ENCODE assay signal across 9 mouse cellular contexts in genomic region chr12:104440087-104440760, GRCm38 (mm10). TPM values are rescaled to one million over a fixed set of nuclear protein-coding genes. Genes with fewer than 3 reads are reported as not detected.
A peak's percentile ranks its signal among the peaks of the same experiment; 100 is the strongest.
DNase-seq lines count a peak whose midpoint lies in the region; ATAC-seq and TF ChIP-seq lines count a peak whose summit lies in the region.
"Had no signal": no experiment of that assay in that cellular context is flagged by ENCODE, and none has a peak within 500 bp of the region (broad histone marks: within the 10 kb centered on the region; RNA-seq: fewer than 3 reads in every experiment).

No protein-coding gene starts in this region.

- no peaks in the 10 kb centered on the region for H3K36me3 ChIP-seq in lung, embryonic 16.5 days (ENCODE audit: control insufficient read depth, insufficient read depth, low read length)
- H3K36me3 ChIP-seq: liver, embryonic 15.5 days had no signal

- no peaks in the 10 kb centered on the region for H3K4me1 ChIP-seq in cerebellum, adult 2 months (ENCODE audit: control insufficient read depth, insufficient read depth, low read length)
- no peaks in the 10 kb centered on the region for H3K4me1 ChIP-seq in lung, embryonic 16.5 days (replicated peaks; ENCODE audit: control insufficient read depth, insufficient read depth, low read length)
- H3K4me1 ChIP-seq: liver, embryonic 15.5 days had no signal

- WGBS in cerebellum, adult 2 months, result 15% methylated on average over 22 of the region's 22 CpGs
- 9% methylated on average over 22 of the region's 22 CpGs for WGBS in lung, embryonic 16.5 days

- peak; percentile 43; the same call in 1 of the 2 replicates for ATAC-seq in lung, embryonic 16.5 days (ENCODE audit: low read depth)

- peak; percentile 64 for DNase-seq in Muller cell, postnatal 12 days (ENCODE audit: inconsistent ontology term)
- DNase-seq in cerebellum, adult 2 months, result peak; percentile 74 to 89
- DNase-seq in forelimb bud, embryonic 11.5 days (ENCODE audit: low read depth, low spot score), result peak; percentile 90
- peak; percentile 93 for DNase-seq in heart, postnatal 4 days
- peak; percentile 82 to 95 for DNase-seq in layer of hippocampus, adult 18-20 months (ENCODE audit: low spot score in 2 of 2)
- peak; percentile 82 for DNase-seq in retina, postnatal 1 day
- DNase-seq in urinary bladder, adult 2 months (ENCODE audit: low spot score), result peak; percentile 74

- TF ChIP-seq POLR2A in cerebellum, adult 2 months (IDR thresholded peaks at IDR 0.05; ENCODE audit: borderline replicate concordance, insufficient read depth, low read length), result no peak

- no peak overlapping the region for H3K27ac ChIP-seq in cerebellum, adult 2 months (ENCODE audit: insufficient read depth, low read length)
- no peak overlapping the region for H3K27ac ChIP-seq in lung, embryonic 16.5 days (ENCODE audit: low read length)
- H3K27ac ChIP-seq: liver, embryonic 15.5 days had no signal

- no peaks in the 10 kb centered on the region for H3K27me3 ChIP-seq in cerebellum, adult 2 months (ENCODE audit: control insufficient read depth, insufficient read depth, low read length)
- no peaks in the 10 kb centered on the region; the same call in 1 of the 2 replicates for H3K27me3 ChIP-seq in lung, embryonic 16.5 days (ENCODE audit: control insufficient read depth, insufficient read depth, low read depth, low read length)

- H3K9me3 ChIP-seq in lung, embryonic 16.5 days (ENCODE audit: control insufficient read depth, low read length), result no peaks in the 10 kb centered on the region
- H3K9me3 ChIP-seq: liver, embryonic 15.5 days had no signal

- H3K9ac ChIP-seq in lung, embryonic 16.5 days (ENCODE audit: low read length), result no peak overlapping the region
- H3K9ac ChIP-seq: liver, embryonic 15.5 days had no signal

- H3K4me2 ChIP-seq in lung, embryonic 16.5 days (ENCODE audit: low read depth, low read length), result no peak overlapping the region
- H3K4me2 ChIP-seq: liver, embryonic 15.5 days had no signal

- H3K4me3 ChIP-seq in cerebellum, adult 2 months (replicated peaks; ENCODE audit: insufficient read depth, low read depth, low read length), result no peak overlapping the region
- no peak overlapping the region for H3K4me3 ChIP-seq in lung, embryonic 16.5 days (ENCODE audit: low read length)
- H3K4me3 ChIP-seq: liver, embryonic 15.5 days had no signal

- peak; percentile 78 for TF ChIP-seq CTCF in cerebellum, adult 2 months (IDR thresholded peaks at IDR 0.05; ENCODE audit: borderline replicate concordance, insufficient read depth, low read depth, low read length)

RNA-seq across cellular contexts. Expression of gene Gsc, which starts 32.9 kb away (rescaled TPM):
- polyA plus RNA-seq in cerebellum, adult 2 months (2012; rRNA removed), result not detected in 2 replicates
- total RNA-seq in heart, postnatal 4 days (2021), result under 1 TPM in 1 of 2 experiments, not detected in 1; 0.20 TPM
- not detected for total RNA-seq in layer of hippocampus, adult 18-20 months (2021)
- polyA plus RNA-seq in lung, embryonic 16.5 days (2015; fragmentation: Nextera tagmentation; extraction: Ambion mirVana), result 0.23 and 0.31 TPM in 2 replicates
- polyA plus RNA-seq in urinary bladder, adult 2 months (2012; rRNA removed), result 0.04 TPM in 1 of 2 replicates, not detected in the other
- polyA plus RNA-seq: liver, embryonic 15.5 days had no signal

RNA-seq across cellular contexts. Expression of gene Serpina3n, which starts 33.7 kb away (rescaled TPM):
- polyA plus RNA-seq in cerebellum, adult 2 months (2012; rRNA removed), result 14.3 and 21.1 TPM in 2 replicates
- total RNA-seq in heart, postnatal 4 days (2021), result under 1 TPM; 0.50 to 0.54 TPM
- 10 to 100 TPM; 85.3 to 87.4 TPM for total RNA-seq in layer of hippocampus, adult 18-20 months (2021)
- polyA plus RNA-seq in lung, embryonic 16.5 days (2015; fragmentation: Nextera tagmentation; extraction: Ambion mirVana), result 0.11 and 0.33 TPM in 2 replicates
- 95.8 and 133 TPM in 2 replicates for polyA plus RNA-seq in urinary bladder, adult 2 months (2012; rRNA removed)

Comparison
In these comparisons a context has a peak if more than half of its experiments do, and no peak if none do; other contexts are left out.
1. RNA of gene Serpina3n, which starts 33.7 kb away (polyA plus RNA-seq): 95.8 to 133 TPM in urinary bladder, adult 2 months and 14.3 to 21.1 TPM in cerebellum, adult 2 months; 0.11 to 0.33 TPM in lung, embryonic 16.5 days; every median in the first group is over 10 times any median in the second.
2. Peak in every context shown above with its lines, with median percentiles within 50 percentile points of each other: DNase-seq.